Mouse (Mus musculus) megakaryocyte, embryonic 14.5 days (primary cell): ENCODE data around the gene Mindy2.

Experiments used
- FLI1 ChIP-seq: IDR thresholded peaks from 2 replicates; pipeline ENCODE4 v1.6.1; 2012; ENCODE audit warnings: low read length, inconsistent platforms, mixed read lengths
- GATA1 ChIP-seq: IDR thresholded peaks from 3 replicates; pipeline ENCODE4 v1.6.1; 2012; ENCODE audit warnings: mixed read lengths, low read length, inconsistent platforms, borderline replicate concordance

DNA sequence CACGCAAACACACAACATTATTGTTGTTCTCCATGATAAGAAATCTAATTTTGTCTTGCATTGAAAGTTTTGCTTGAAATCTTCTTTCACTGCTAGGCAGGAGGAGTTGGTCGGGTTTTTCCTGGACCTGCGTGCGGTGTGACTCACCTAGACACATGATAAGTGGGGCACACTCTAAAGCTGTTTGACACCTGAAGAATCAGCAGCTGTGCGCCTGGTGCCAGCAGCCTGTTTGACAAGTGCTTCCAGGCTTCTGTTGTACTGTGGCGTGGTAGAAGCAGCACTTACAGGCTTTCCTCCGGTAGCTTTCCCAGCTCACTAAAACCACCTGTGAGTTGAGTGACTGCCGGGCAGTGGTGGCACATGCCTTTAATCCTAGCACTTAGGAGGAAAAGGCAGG is 86.6 kb downstream of the Mindy2 start:
- TF ChIP-seq GATA1 (no peak), FLI1 (no peak)
